Mouse (Mus musculus): ENCODE results near the gene Gm826.

Gene Gm826

DNA sequence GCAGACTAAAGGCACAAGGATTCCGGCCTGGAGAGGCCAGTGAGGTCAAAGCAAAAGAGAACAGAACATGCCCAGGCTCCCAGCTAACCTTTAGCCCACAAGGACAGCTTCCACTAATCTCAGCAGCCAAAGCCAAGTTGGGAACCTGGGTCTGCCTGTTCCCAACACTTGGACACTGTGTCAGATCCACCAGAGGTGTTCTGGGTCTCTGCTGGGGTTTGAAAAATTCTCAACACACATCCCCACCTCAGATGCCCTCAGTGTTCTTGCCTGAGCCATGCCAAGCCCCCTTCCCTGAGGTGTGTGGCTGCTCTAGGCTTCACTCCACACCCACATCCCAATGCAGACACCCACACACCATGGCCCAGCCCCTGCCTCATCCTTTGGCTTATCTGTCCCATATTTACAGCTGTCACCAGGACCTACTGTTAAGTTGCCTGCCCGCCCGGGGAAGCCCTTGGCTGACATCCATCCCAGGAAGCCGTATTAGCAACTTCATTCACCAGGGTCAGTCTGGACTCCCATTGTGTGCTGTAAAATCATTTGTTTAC lies at the start of gene Gm826:
Gm826 (minus strand) TSS at position 52 of the 551 bp plus-strand sequence.
- DNase-seq = no peak

DNA sequence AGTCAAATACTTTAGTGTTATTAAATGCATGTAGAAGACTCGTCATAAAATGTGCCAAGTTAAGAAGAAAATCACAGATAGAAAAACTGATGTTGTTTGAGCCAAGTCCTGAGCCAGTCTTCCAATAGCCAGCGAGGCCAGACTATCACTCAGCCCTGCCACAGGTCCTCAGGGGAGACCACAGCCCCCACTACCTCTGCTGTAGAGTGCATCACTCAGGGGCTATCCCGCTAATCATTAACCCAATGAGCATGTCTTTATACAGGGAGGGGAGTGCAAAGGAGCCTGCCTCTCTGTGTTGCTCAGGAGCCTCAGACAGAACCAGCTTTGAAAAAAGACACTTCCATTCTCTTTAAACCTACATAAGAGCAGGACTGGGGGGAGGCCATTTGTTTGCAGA lies 49.5 kb upstream of the Gm826 start:
- no peak for DNase-seq

DNA sequence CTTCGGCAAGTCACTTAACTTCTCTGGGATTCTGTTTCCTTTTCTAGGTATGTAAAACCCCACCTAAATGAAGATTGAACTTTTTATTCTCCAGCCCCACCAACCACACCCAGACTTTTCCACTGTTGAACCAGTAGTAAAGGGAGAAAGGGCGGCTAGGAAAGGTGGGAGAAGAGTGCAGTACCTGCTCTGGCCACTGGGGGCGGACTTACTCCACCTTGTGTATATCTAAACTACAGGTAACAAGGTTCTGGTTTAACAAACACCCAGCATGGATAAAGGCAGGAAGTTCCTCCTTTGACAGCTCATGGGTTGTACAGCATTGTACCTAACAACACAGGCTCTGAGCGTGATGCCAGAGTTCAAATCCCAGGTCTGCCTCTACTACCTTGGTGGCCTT lies 44.3 kb upstream of the Gm826 start:
- peak in 1 of 2 experiments; percentile 48 for DNase-seq

DNA sequence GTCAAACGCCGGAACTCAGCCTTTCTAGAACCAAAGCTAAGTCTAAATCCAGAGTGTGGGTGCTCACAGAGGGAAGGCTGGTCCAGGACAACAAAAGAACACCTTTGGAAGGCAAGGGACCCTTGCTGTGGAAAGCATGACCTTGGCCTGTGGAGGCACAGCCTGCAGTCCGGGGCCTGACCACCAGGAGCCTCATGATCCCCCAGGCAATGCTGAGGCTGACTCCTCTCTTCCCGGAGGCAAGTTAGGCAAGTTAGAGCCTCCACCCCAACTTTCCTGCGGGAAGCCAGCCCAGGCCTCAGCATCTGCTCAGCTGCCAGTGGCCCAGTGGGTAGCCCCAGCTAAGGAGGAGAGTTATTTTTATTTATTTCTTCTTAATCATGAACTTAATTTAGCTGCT lies 42.3 kb upstream of the Gm826 start:
- DNase-seq = no peak

DNA sequence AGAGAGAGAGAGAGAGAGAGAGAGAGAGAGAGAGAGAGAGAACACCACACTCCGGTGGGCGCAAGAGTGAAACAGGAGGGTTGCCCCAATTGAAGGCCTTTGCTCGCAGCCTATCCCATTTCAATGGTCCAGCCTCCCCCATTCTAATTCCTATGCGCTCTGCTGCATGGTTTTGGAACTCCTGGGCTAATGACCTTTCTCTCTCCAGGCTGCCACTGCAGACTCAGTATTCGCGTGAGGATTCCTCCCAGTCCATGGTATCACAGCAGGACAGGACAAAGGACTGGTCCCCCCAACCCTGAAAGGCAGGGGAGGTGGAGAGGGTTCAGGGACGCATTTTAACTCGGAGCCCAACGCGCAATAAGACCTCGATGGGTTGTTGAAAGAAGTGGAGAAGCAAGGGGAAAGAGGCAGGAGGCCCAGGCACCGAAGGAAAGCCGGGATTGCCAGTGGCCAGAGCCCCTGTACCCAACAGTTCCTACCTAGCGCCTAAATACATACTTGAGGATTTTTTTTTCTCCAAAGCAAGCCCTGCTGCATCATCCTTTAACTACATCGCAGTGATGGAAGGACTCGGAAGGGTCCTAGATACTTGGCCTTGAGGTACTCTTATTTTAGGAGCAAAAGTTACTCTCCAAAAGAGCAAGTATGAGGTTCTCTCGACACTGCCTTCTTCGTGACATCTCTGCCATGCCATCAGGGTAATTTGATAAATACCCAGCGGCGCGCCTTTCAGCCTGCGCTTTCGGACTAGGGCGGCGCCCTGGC lies 35.9 kb upstream of the Gm826 start:
- no peak for DNase-seq

DNA sequence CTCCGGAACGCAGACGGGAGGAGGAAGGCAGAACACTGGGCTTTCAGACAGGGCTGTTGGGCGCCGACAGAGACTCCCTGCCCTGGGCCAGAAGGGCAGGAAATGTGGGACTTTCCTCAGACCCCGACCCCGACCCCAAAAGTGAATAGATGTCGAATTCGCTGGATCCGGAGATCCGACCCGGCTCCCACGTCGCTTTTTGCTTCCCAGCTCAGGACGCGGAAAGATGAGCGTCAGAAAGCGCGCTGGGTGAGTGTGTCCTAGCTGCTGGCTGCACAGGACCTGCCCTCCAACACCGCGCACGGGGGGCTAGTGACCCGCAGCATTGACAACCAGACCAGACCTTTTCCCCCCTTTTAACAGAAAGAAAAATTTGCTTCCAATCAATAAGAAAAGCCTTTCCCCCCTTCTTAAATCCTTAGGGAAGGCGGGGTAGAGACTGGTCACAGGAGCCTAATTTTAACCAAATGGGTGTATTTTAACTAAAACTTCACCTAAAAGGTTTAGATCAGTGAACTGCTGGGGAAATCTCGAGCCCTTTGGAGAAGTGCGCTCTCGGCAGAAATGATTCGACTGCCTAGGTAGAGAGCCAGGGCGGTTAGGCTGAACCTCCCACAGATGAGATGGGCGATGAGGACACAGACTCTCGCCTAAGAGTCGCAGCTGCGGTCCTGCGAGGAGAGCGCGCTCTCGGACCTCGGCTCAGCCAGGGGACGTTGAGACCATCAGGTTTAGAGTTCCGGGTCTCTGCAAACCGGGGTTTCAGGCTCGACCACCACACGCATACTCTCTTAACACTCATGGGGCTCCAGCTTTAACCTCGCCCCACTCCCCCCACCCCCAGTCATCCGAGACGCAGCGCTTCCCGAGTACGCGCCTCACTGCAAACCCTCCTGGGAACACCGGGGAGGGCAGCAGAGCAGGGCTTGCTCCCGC lies 34.7 kb upstream of the Gm826 start:
- DNase-seq = no peak

DNA sequence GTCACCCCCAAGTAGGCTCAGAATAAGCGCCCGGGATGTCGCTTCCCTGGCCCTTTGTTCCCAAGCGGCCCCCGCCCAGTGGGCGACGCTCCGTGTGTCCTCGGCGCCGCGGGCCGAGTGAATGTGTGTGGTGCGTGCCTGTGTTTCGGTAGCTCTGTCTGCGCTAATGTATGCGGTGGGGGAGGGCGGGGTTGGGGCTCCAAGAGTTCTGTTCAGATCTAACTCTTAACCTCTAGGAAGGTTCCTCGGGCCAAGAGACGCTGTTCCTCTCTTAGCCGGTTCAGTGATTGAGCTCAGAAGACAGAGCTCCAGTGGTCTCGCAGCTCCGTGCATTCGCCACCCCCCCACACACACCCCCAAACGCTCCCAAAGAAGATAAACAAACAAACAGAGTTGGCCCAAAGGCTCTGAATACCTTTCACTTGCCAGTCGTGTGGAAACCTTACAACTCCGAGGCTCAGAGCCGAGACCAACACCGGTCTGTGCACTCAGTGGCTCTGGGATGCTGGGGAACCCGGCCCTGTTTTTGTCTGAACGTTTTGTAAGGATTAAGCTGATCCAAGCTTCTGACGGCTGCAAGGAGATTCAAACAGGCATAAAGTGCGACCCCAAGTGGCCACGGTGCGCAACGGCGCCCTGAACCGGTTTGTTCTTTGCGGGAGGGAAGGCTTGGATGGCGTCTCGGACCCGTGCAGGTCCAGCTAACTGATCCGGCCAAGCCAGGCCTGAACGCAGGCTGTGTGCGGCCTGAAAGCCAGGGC lies 33.7 kb upstream of the Gm826 start:
- DNase-seq = peak; percentile 32 to 67

DNA sequence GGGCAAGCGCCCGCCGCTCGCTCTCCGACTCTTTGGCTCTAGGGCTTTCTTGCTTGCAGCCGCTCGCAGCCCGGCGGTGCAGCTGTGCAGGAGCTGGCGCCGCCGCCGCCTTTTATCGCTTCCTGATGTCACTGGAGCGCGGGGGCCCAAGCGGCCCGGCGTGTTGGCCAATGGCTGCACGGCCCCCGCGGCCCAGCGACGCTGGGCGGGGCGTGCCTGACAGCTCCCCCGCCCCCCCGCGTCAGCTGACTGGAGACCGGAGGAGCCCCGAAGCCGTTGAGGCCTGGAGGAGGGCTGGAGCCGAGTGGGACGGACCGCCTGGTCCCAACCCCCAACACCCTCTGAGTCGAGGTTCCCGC lies 33.0 kb upstream of the Gm826 start, which contains the start of gene Mafb:
Mafb (minus strand) TSS at position 86 of the 359 bp plus-strand sequence.
- DNase-seq = peak; percentile 60 to 67

DNA sequence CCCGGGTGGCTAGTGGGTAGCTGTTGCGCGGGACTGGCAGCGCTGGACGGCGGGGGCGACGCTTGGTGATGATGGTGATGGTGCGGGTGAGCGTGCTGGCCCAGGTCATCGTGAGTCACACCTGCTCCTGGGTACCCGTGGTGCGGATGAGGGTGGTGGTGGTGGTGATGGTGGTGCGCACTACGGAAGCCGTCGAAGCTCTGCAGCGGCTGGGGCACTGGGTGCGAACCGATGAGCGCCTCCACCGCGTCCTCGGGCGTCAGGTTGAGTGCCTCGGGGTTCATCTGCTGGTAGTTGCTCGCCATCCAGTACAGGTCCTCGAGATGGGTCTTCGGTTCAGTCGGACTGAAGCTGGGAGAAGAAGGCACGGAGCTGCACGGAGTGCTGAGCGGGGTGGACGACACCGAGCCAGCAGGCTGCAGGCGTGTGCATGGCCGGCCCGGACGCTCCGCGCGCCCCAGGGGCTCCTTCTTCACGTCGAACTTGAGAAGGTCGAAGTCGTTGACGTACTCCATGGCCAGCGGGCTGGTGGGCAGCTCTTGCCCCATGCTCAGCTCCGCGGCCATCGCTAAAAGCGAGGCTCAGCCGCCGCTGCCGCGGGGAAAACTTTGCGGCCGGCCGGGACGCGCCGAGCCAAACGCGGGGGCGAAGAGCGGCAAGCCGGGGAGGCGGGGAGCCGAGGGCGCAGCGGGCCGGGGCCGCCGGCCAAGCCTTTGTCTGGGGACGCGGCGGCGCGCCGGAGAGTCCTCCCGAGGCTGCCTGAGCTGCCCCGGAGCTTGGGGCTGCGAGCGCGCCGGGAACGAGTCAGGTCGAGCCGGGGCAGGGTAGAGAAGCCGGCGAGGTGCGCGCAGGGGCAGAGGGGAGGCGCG lies 32.4 kb upstream of the Gm826 start:
- no peak for DNase-seq

DNA sequence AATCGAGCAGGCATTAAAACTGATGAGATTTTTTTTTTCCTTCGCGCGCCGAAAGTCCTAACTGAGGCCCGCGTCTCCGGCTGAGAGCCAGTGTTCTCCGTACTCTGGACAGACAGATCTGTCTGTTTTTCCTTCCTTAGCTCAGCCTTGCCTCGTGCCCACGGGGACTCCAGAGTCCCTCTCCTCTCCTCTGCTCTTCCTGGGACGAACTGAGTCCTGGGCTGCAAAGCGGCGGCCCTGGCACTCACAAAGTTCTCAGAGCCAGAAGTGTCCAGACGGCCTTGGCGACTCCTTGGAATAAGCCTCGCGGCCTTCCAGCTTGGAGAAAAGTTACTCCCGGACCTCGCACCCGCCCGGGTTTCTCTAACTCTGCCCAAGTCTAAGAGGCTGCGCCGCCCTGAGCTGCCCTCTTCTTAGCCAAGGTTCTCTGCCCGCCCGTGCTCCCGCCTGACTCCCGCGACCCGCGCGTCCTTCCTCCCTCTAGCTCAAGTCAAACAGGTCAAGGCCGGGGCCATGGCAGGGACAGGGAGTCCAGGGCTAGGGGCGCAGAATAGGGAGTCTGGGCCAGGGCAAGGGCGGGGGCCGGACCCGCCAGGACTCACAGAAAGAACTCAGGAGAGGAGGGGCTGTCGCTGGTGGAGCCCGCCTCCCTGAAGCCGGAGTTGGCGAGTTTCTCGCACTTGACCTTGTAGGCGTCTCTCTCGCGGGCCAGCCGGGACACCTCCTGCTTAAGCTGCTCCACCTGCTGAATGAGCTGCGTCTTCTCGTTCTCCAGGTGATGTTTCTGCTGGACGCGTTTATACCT lies 31.3 kb upstream of the Gm826 start:
- DNase-seq = peak in 1 of 2 experiments; percentile 11

DNA sequence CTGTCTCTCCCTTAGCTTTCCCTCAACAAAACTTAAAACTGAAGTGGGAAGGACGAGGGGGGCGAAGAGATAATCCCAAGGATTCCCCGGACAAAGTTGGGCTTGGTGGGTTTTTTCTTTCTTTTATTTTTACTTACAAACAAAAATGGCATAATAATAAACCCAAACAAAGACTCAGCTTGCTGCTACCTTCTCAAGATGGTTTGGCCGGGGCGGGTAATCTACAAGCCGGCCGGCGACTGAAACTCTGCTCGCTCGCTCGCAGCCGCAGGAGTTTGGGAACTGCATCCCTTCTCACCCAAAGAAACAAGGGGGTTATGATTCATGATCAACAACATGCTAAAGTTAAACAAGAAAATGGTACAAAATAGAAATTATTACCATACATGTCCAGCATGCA lies 30.7 kb upstream of the Gm826 start:
- no peak for DNase-seq

DNA sequence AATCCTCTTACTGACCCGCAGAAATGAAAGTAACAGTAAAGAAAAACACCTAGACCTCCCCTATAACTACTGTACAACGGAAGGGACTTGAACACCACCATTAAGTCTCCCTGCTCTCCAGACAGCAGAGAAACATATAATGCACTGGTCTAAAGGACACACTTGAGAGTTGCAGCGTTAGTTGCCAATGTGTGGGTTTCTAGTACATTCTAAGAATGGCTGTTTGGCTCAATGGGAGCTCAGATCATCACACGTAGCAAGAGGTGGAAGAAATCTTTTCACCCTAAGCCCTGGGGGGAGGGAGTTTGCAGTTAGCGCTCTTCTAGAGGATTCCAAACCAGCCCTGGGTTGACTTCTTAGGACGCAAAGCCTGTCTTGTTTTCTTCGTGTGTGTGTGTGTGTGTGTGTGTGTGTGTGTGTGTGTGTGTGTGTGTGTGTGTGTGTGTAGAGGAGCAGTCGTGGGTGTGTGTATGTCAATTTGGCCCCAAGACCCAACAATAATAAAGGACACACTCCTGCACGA lies 30.2 kb upstream of the Gm826 start:
- DNase-seq = no peak

DNA sequence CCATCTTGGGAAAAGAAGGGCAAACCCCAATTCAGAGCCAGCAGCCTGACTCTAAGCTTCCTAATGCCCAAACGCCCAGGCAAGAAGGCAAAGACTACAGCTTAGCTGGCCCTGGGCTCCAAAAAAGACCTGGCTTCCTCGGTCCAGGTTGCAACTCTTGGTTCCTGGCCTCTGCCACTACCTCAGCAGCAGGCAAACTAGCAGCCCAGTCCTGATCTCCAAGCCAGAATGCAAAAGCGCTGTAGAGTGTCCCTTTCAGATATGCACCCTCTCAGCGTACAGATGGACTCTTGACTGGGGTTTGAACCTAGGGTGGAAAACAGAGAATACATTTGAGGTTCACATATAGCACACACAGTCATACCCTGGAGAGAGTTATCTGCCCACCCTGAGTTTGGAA lies 29.2 kb upstream of the Gm826 start:
- DNase-seq = no peak

DNA sequence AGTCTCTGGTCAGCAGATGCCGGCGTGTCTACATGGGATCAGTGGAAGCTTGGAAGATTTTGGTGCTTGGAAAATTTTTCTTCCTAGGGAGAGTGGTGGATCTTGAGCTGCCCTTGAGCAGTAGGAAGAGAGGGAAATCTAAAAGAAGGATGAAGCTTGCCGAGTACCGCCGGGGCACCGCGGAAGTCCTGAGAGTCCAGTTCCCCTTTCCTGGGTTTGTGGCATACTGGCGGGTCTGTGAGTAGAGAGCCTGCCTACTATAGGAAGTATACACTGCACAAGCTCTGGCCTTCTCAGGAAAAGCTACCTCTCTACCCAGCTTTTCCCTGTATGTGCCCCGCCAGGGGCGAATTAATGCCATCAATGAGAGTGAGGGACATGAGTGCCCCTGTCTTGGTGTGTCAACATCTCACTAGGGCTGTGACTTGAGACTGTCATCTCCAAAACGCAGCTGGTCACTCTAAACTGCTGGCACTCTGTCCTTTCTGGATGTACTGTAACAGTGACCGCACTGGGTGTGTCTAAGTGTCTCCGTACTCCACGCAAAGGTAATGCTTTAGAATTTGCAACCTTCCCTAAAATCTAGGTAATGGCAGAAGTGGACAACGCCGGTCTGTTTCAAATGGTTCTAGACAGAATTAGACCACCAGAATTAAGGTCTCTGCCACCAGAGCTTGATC lies 27.6 kb upstream of the Gm826 start:
- no peak for DNase-seq

DNA sequence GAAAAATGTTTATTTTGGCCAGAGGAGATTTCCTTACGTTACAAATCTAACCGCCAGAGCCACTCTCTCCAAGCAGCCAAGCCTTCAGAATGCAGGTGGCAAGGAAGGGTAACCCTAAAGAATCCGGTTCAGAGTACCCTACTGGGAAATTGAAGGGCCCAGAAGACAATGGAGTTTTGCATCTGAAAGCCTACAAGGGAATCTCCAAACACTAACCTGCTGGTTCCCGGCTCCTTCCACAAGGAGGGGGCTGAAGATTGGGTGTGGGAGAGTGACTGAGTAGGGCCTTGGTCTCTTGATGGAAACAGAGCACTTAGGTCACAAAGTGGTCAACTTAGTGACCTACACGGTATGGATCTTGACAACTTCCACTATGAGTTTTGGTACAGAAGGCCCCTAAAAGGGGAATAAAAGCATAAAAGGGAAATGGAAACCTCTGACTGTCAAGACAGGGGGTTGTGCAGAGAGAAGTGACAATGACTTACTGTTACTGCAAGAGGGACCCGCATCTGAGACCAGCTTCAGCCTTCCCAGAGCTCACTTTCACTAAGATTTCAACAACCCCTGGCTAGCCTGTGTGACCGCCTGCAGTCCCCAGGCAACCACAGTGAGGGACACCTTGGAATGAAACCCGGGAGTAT lies 26.4 kb upstream of the Gm826 start:
- DNase-seq = no peak

DNA sequence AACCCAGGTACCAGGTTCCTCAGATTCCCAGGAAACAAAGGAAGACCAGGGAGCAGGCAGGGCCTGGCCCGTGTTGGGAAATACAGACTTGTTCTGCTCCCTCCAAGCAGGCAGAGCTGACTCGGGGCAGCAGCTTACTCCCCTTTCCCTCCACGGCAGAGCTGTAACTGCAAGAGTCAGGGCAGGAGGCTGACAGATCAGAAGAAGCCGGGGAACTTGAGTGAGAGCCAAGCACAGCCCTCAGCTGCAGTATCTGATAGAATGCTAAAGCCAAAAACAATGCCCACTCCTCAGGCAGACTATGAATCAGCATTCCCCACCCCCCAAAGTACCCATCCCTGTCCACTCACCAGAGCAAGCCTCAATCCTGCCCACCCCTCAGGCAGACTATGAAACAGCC lies 24.9 kb upstream of the Gm826 start:
- no peak for DNase-seq

DNA sequence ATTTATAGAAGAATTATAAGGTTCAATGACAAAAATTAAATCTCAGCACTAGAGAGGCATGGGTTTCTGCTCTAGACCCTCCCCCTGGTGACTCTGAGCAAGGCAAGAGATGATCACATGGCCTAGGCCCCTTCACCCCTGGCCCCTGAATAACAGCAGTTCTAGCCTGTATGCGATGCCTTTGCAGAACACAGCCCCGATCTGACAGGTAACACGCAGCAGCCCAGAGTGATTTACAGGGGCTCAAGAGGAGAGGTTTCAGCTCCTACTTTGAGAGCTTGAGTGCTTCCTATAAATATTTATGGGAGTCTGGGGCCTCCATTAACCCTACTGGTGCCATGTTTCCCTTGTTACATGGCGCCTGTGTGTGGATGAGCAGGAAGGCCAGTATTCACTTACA lies 23.5 kb upstream of the Gm826 start:
- no peak for DNase-seq

DNA sequence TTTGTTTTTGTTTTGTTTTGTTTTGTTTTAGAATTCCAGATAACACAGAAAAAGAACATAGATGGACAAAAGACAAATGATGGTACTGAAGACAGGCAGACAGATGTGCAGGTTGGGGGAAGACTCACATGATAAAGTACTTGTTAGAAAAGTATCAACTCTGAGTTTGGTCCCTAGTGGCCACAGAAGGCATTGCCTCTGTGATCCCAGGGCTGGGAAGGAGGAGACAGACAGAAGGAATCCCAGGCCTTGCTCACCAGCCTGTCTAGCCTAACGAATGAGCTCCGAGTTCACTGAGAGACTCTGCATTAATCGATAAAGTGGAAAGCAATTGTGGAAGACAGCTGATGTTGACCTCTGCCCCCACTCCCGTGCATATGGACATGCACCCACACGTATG lies 22.2 kb upstream of the Gm826 start:
- no peak for DNase-seq

DNA sequence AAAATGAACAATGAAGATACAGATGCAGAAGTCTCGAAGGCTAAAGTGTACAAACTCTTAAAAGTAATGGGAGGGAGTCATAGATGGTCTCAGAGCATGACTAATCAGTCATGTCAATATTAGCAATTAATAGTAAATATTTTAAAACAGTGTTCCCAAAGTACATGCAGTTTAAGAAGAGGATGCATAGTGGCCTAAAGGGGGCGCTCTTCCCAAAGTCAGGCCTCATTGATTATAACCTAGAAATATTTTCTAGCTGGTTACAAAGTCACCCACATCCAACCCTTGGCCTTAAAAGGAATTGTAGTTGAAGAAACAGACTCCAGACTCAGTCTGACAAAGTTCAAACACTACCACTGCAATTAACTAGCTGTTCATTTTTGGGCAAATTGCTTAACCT lies 20.4 kb upstream of the Gm826 start:
- no peak for DNase-seq

DNA sequence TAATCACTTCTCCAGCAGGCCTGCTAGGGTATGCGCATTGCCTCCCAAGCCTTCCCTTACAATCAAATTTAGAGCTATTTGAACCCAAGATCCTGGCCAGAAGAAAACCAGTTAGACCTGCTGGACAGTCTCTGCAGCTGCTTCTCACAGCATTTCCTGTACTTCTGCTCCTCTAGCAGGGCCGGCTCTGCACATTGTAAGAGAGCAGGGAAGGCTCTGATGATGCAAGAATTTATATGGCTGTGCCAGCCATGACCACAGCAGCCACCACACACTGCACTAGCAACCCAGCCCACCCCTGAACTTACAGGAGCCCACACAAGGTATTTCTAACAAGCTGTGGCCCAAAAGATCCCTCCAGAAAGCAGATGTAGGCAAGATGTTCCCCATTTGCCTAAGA lies 19.6 kb upstream of the Gm826 start:
- DNase-seq = no peak
